Mouse (Mus musculus): ENCODE results near the gene Ms4a6c.
"Not testable (repeated sequence)": the region's sequence is repeated elsewhere in the genome, so short reads cannot be mapped to it uniquely, and the experiment has no call there.

Gene Ms4a6c

DNA sequence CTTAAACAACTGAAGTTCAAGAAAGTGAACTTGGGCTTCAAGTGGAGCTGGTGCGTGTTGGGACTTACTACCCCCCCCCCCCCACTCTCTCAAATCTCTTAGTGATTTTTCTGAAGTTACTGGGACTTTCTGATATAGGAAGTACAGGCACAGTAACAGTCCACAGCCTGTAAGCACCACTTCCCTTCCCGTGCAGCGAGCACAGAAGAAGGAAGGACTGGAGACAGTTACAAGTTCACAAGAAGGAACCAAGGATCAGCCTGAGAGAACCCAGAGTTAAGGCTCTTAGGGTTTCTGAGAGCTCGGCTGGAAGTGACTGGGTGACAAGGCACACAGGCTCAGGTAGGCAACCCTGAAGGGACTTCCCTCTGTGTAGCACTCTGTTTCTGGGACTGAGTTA is at the start of gene Ms4a6c:
Gene Ms4a6c (plus strand): TSS at position 152 of the 400 bp plus-strand sequence.
- DNase-seq: not testable (repeated sequence)

DNA sequence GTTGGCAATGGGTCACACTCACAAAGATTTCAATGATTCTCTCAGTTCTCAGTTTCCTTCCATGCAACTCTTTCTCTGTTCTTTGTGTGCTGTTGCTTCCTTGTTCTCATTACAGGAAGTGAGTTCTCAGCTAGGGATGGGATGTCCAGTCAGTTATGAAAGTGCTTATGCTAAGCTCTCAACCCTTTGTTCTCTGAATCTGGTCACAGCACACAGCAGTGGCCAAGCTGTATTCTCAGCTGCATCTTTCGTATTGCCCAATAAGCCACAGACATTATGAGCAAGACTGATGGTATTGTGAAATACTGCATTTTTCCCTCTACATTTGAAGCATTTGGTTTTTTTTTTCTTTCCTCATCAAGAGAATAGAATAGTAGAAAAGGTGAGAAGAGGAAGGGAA is 38.0 kb upstream of the Ms4a6c start:
- not testable (repeated sequence) for DNase-seq

GRCm38 (mm10) chr19:11435058-11435834 is 33.9 kb upstream of the Ms4a6c start:
- no peak for DNase-seq

GRCm38 (mm10) chr19:11443338-11443737 is 25.8 kb upstream of the Ms4a6c start, which contains the start of gene Ms4a4b:
Gene Ms4a4b (plus strand): TSS chr19:11443553.
- DNase-seq: no peak

DNA sequence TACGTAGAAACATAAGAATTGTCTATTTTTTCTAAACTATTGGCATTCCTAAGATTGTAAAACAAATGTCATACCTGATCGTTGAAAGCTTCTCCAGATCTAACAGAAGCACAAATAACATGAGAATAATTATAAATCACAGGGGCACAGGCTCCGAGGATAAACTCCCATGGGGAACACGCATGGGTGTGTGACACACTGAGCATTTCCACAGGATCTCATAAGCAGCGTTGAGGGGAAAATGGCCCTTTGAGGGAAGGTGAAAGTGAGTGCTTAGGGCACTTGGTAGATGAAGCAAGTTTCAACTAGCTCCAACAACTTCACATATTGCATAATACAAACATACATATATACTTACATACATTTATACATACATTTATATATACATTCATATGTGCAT is 25.2 kb upstream of the Ms4a6c start:
- no peak for DNase-seq

DNA sequence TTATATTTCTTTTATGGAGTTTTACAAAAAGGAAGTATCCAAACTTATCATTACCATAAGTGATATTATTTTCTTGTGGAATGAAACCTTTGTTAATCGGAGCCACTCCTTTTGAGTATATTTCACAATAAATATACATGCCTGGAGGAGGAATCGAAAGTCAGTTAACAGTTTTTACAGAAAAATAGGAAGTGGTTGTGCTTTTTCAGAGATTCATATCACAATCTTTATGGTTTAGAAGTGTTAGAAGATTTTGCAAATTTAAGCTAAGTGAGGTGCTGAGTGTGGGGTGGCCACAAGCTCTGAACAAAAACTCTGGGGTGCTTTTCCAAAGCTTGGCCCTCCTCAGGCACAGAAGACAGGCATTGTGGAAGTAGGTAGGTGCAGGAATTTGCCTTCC is 21.9 kb upstream of the Ms4a6c start:
- DNase-seq: no peak

GRCm38 (mm10) chr19:11459041-11459440 is 10.1 kb upstream of the Ms4a6c start:
- DNase-seq: not testable (repeated sequence)

GRCm38 (mm10) chr19:11464795-11465194 is 4.4 kb upstream of the Ms4a6c start:
- DNase-seq: not testable (repeated sequence)

DNA sequence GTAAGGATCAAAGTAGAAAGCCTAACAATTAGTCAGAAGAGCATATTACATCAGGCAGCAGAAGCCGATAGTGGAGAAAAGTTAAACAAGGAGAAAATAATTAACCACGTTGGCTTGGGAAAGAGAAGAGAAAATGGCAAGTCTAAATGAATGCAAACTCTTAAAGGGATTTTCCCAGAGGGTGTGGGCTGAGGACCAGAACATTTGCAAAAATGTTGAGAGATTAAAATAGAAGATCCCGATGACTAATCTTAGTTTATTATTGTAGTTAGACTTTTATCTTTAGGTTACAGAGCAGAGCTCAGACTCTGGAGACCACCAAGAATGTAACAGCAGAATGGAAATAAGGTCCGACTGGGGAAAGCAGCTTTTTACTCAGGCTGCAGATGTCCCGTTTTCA is 2.7 kb upstream of the Ms4a6c start:
- no peak for DNase-seq

- not testable (repeated sequence) for DNase-seq
These were observed 805 bp upstream of the Ms4a6c start for GRCm38 (mm10) chr19:11468361-11468760.

GRCm38 (mm10) chr19:11479714-11480113 is 10.5 kb downstream of the Ms4a6c start:
- DNase-seq: no peak

DNA sequence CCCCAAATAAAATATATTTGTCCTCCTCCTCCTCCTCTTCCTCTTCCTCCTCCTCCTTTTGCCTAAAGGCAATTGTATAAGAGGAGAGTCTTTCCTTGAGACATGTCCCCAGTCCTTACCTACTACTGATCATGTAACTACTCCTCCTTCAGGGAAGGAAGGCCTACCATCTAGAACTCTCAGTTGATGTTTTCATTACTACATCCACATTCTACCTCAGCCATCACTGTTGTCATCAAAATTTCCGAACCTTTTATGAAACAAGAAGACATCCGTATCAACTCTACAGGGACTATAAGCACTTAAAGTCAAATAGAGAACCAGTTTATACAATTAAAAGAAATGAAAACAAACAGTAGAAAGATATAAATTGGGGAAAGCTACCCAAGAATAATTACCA is 13.5 kb downstream of the Ms4a6c start:
- DNase-seq: no peak

DNA sequence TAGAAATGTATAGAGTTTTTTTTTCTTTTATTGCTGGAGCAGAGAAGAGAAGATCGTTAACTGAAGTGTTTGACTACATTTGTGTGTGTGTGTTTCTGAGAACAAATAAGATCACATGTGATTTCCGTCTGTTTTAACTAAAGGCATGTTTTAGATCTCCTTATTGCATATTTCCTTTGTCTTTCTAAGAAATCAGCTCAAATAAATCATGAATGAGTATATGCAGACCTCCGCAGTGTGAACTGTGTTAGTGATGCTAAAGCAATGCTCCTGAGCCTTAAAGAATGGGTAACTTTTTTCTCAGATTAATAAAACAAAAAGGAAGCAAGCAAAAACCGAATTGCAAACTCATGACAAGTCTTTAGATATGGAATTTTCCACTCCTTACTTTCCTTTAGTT is 14.8 kb downstream of the Ms4a6c start:
- no peak for DNase-seq

DNA sequence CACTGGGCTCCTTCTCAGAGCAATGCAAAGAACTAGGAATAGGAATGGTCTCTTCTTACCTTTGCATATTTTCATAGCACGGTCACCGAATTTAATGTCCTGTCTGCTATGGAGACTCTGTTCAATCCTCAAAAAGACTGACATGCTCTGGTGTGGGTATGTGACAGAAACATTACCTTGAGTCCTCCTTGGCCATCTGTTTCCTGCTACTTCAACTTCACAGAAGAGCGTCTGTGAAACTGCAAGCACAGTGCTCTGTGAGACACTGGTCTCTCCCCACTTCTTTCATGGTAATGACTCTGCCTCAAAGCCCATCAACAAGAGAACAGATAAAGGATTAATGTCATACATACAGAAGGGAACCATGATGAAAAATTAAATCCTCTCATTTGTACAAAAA is 15.2 kb downstream of the Ms4a6c start:
- DNase-seq: no peak

- no peak for DNase-seq
These were observed 16.1 kb downstream of the Ms4a6c start for GRCm38 (mm10) chr19:11485266-11485665.

DNA sequence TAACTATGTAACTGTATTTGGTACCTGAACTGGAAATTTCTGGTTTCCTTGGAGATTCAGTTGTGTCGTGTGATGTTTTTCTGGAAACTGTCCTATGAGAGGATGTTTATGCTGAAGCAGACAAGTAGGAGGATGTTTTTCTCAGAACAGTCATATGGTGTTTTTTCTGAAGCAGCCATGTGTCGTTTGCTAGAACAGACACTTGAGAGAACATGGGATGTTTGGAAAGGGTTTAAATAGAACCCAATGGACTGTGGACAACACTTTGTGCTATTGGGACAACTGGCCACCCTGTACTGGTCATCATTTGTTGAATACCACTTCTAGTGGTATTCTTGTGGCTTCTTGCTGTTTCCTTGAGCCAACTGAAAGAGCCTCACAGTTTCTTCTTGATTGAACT is 16.6 kb downstream of the Ms4a6c start, which contains the start of gene Gm8369:
Gene Gm8369 (plus strand): TSS at position 193 of the 400 bp plus-strand sequence.
- DNase-seq: no peak

GRCm38 (mm10) chr19:11486599-11486998 is 17.4 kb downstream of the Ms4a6c start:
- no peak for DNase-seq

- DNase-seq: no peak
These were observed 22.4 kb downstream of the Ms4a6c start for GRCm38 (mm10) chr19:11491406-11492189.

GRCm38 (mm10) chr19:11492671-11493070 is 23.5 kb downstream of the Ms4a6c start:
- no peak for DNase-seq

- DNase-seq: no peak
These were observed 25.4 kb downstream of the Ms4a6c start for GRCm38 (mm10) chr19:11494519-11494918.

- no peak for DNase-seq
These were observed 27.2 kb downstream of the Ms4a6c start for GRCm38 (mm10) chr19:11496361-11496760.

GRCm38 (mm10) chr19:11497300-11497699 is 28.1 kb downstream of the Ms4a6c start:
- DNase-seq: not testable (repeated sequence)

DNA sequence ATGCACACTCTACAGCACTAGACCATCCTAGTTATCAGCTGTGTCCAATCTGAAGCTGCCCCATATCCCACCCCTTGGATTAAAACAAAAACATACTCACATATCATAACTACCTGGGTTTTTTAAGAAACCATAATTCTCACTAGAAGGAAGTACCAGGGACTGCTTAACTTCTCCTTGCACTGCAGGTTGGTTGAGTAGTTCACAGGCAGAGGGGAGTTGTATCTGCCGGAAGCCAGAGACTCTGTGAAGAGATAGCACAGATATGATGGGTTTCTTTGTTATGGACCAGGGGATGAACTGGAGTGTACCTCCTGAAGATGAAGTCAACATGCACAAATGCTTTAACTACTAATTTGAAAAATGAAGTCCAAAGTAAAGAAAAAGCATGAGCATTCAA is 31.6 kb downstream of the Ms4a6c start:
- no peak for DNase-seq

- no peak for DNase-seq
These were observed 32.2 kb downstream of the Ms4a6c start for GRCm38 (mm10) chr19:11501326-11501725.
